Mouse (Mus musculus) cerebellum, adult 2 months (tissue): ENCODE results near the gene Kbtbd8.

Experiments used
- CTCF ChIP-seq: fragments of 200-500 bp; IDR thresholded peaks from 2 replicates; pipeline ENCODE4 v1.5.1; 2011; ENCODE audit warnings: low read depth, mild to moderate bottlenecking, control low read depth, low read length, moderate library complexity, borderline replicate concordance; ENCODE audit not compliant: insufficient read depth
- POLR2A ChIP-seq: fragments of 200-500 bp; IDR thresholded peaks from 2 replicates; pipeline ENCODE4 v1.6.1; 2011; ENCODE audit warnings: low read length, control low read depth, borderline replicate concordance; ENCODE audit not compliant: insufficient read depth

DNA sequence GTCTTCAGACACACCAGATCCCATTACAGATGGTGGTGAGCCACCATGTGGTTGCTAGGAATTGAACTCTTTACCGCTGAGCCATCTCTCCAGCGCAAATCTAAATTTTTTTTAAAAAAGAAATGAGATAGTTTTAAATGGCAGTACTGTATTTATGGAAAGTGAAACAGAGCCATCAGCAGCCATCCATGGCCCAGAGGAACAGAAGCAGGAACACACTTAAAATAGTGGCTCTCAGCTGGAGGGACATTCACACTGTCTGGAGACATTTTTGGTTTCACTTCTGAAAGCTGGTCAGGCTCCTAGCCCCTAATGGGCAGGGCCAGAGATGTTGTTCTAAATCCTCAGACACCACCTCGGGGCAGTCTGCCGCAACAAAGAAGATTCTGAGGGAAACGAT lies 5.0 kb upstream of the Kbtbd8 start:
- TF ChIP-seq CTCF (no peak), POLR2A (no peak)
